Mouse (Mus musculus) MEL (cell line): ENCODE measurements around the gene Dnajc5g. TPM values are rescaled to one million over a fixed set of nuclear protein-coding genes. Genes with fewer than 3 reads are reported as not detected.

Experiments
- DNase-seq: peaks from one replicate; pipeline ENCODE4 v3.0.0; 2011; ENCODE audit warnings: low read depth, low spot score
- H3K27ac ChIP-seq: 2 replicates; pipeline ENCODE4 v1.5.1; 2012; ENCODE audit warnings: low read depth, mild to moderate bottlenecking, control low read depth, low read length, moderate library complexity; ENCODE audit not compliant: control insufficient read depth
- H3K27me3 ChIP-seq, 2 experiments: fragments of 150-350 bp in 1 of 2; sonication (generic) in 1 of 2; 2 replicates each; pipeline ENCODE4 v1.6.1; 2012; ENCODE audit warnings: low read length in 2 of 2, mild to moderate bottlenecking in 2 of 2, improper control_type of control experiment in 1 of 2, moderate library complexity in 1 of 2; ENCODE audit not compliant: insufficient read depth in 2 of 2, control insufficient read depth in 1 of 2
- H3K36me3 ChIP-seq, 2 experiments: 2 replicates each; pipeline ENCODE4 v1.6.1; 2012 to 2014; ENCODE audit warnings: low read length in 2 of 2, improper control_type of control experiment in 1 of 2, inconsistent platforms in 1 of 2, mild to moderate bottlenecking in 1 of 2; ENCODE audit not compliant: insufficient read depth in 2 of 2, control insufficient read depth in 1 of 2
- H3K4me1 ChIP-seq, 2 experiments: fragments of 150-350 bp in 1 of 2; sonication (generic) in 1 of 2; 2 replicates each; pipeline ENCODE4 v1.6.1; 2012; ENCODE audit warnings: low read length in 2 of 2, improper control_type of control experiment in 1 of 2, mild to moderate bottlenecking in 1 of 2; ENCODE audit not compliant: insufficient read depth in 2 of 2, control insufficient read depth in 1 of 2
- H3K4me3 ChIP-seq, 2 experiments: fragments of 150-350 bp in 1 of 2; sonication (generic) in 1 of 2; 2 replicates each; pipeline ENCODE4 v1.5.1; 2012; ENCODE audit warnings: low read depth in 2 of 2, low read length in 2 of 2, mild to moderate bottlenecking in 2 of 2, moderate library complexity in 2 of 2, control low read depth in 1 of 2, improper control_type of control experiment in 1 of 2; ENCODE audit not compliant: control insufficient read depth in 1 of 2, insufficient read depth in 1 of 2
- H3K79me2 ChIP-seq: 2 replicates; pipeline ENCODE4 v1.6.1; 2012; ENCODE audit warnings: mild to moderate bottlenecking, low read length, moderate library complexity; ENCODE audit not compliant: control insufficient read depth, poor library complexity, insufficient read depth
- H3K9ac ChIP-seq: 2 replicates; pipeline ENCODE4 v1.6.1; 2012; ENCODE audit warnings: low read depth, mild to moderate bottlenecking, control low read depth, low read length, moderate library complexity; ENCODE audit not compliant: control insufficient read depth, poor library complexity, severe bottlenecking
- H3K9me3 ChIP-seq: fragments of 150-350 bp; sonication (generic); replicated peaks from 2 replicates; pipeline ENCODE4 v1.6.1; 2012; ENCODE audit warnings: mild to moderate bottlenecking, low read length, improper control_type of control experiment, moderate library complexity; ENCODE audit not compliant: insufficient read depth
- CHD1 ChIP-seq: IDR thresholded peaks from 2 replicates; pipeline ENCODE4 v1.6.1; 2012; ENCODE audit warnings: low read depth, mild to moderate bottlenecking, inconsistent platforms, low read length, improper control_type of control experiment
- CHD2 ChIP-seq: IDR thresholded peaks from 2 replicates; pipeline ENCODE4 v1.6.1; 2011; ENCODE audit warnings: low read length, improper control_type of control experiment
- EP300 ChIP-seq, 2 experiments: IDR thresholded peaks; 2 replicates each; pipeline ENCODE4 v1.6.1; 2011; ENCODE audit warnings: improper control_type of control experiment in 2 of 2, low read length in 2 of 2, low read depth in 1 of 2, mild to moderate bottlenecking in 1 of 2
- GATA1 ChIP-seq: IDR thresholded peaks from 2 replicates; pipeline ENCODE4 v1.6.1; 2011; ENCODE audit warnings: low read depth, low read length, improper control_type of control experiment
- HCFC1 ChIP-seq: IDR thresholded peaks from 2 replicates; pipeline ENCODE4 v1.6.1; 2012; ENCODE audit warnings: low read depth, mild to moderate bottlenecking, inconsistent platforms, low read length, improper control_type of control experiment, moderate library complexity
- MAFK ChIP-seq: IDR thresholded peaks from 2 replicates; pipeline ENCODE4 v1.6.1; 2011; ENCODE audit warnings: low read depth, mild to moderate bottlenecking, low read length, improper control_type of control experiment, borderline replicate concordance
- MAZ ChIP-seq: IDR thresholded peaks from 2 replicates; pipeline ENCODE4 v1.6.1; 2012; ENCODE audit warnings: low read depth, mild to moderate bottlenecking, inconsistent platforms, low read length, improper control_type of control experiment
- MYB ChIP-seq: IDR thresholded peaks from 2 replicates; pipeline ENCODE4 v1.6.1; 2011; ENCODE audit warnings: mild to moderate bottlenecking, low read depth, low read length, improper control_type of control experiment
- NELFE ChIP-seq: IDR thresholded peaks from 2 replicates; pipeline ENCODE4 v1.6.1; 2011; ENCODE audit warnings: low read depth, low read length, improper control_type of control experiment
- NRF1 ChIP-seq: IDR thresholded peaks from 2 replicates; pipeline ENCODE4 v1.6.1; 2014; ENCODE audit warnings: low read depth, mild to moderate bottlenecking, inconsistent platforms, low read length, improper control_type of control experiment, moderate library complexity; ENCODE audit not compliant: poor library complexity, insufficient read depth, severe bottlenecking
- POLR2AphosphoS2 ChIP-seq: IDR thresholded peaks from 2 replicates; pipeline ENCODE4 v1.6.1; 2011; ENCODE audit warnings: low read length, improper control_type of control experiment
- POLR2AphosphoS5 ChIP-seq: IDR thresholded peaks from 2 replicates; pipeline ENCODE4 v1.6.1; 2012; ENCODE audit warnings: low read depth, borderline replicate concordance, mild to moderate bottlenecking, inconsistent platforms, low read length, moderate library complexity, mixed read lengths
- RCOR1 ChIP-seq: IDR thresholded peaks from 2 replicates; pipeline ENCODE4 v1.6.1; 2012; ENCODE audit warnings: low read depth, mild to moderate bottlenecking, inconsistent platforms, low read length, improper control_type of control experiment
- TBP ChIP-seq: IDR thresholded peaks from 2 replicates; pipeline ENCODE4 v1.8.0; 2011; ENCODE audit warnings: low read depth, low read length, improper control_type of control experiment
- TCF12 ChIP-seq: IDR thresholded peaks from 2 replicates; pipeline ENCODE4 v1.6.1; 2014; ENCODE audit warnings: low read depth, mild to moderate bottlenecking, inconsistent platforms, low read length, improper control_type of control experiment, moderate library complexity
- UBTF ChIP-seq: IDR thresholded peaks from 2 replicates; pipeline ENCODE4 v1.6.1; 2012; ENCODE audit warnings: low read depth, mild to moderate bottlenecking, inconsistent platforms, low read length, improper control_type of control experiment, moderate library complexity, borderline replicate concordance; ENCODE audit not compliant: insufficient read depth
- USF2 ChIP-seq, 2 experiments: IDR thresholded peaks; 2 replicates each; pipeline ENCODE4 v1.6.1; 2011 to 2012; ENCODE audit warnings: improper control_type of control experiment in 2 of 2, low read length in 2 of 2, borderline replicate concordance in 1 of 2, inconsistent platforms in 1 of 2, low read depth in 1 of 2, mild to moderate bottlenecking in 1 of 2; ENCODE audit not compliant: insufficient read depth in 1 of 2
- ZKSCAN1 ChIP-seq: IDR thresholded peaks from 2 replicates; pipeline ENCODE4 v1.6.1; 2012; ENCODE audit warnings: low read depth, mild to moderate bottlenecking, inconsistent platforms, low read length, improper control_type of control experiment, moderate library complexity
- polyA plus RNA-seq, 2 experiments: library from polyadenylated mRNA; stranded (reverse) in 1 of 2; unstranded in 1 of 2; fragments of >175 nt in 1 of 2; fragments of >200 nt in 1 of 2; gene quantifications; 2 replicates each; pipeline versions ENCODE4 v1.2.1 to v1.2.4; 2012; ENCODE audit warnings: low replicate concordance in 2 of 2, low read depth in 1 of 2; ENCODE audit not compliant: insufficient read length in 2 of 2, insufficient read depth in 1 of 2, missing spikeins in 1 of 2
- total RNA-seq: library from RNA; depleted of rRNA; stranded (reverse); fragments of 300-350 nt; gene quantifications from 2 replicates; pipeline ENCODE4 v1.2.3, GENCODE M21; 2012; rRNA removed

Dnajc5g gene
- total RNA-seq, result not detected in 2 replicates
- polyA plus RNA-seq, result not detected

DNA sequence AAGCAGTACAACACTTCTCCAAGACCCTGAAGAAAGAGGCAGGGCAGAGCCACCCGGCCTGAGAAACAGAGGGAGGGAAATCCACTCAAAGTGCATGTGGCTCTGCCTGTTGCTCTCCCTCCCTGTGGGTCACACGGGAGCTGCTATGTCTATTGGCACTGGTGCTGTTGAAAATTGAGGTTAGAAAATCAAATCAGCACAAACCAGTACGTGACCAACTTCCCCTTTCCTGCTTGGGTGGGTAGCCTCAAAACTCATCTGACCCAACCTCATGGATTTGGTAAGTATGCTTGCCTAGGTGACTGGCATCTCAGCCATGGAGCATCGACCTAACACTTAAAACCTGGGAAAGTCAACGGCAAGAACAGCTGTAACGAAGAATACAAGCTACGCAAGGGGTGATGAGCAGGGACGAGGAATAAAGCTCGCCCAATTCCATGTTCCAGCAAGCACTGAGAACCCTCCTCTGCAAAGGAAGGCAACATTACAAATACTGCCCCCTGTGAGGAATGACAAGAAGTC is at the start of gene Dnajc5g:
TSS of gene Dnajc5g (plus strand) at position 472 of the 522 bp plus-strand sequence.
- H3K36me3 ChIP-seq, result no peaks in the 10 kb centered on the region
- H3K27ac ChIP-seq, result no peak within 1 kb of the TSS
- peak; percentile 57 for DNase-seq
- H3K9ac ChIP-seq, result no peak within 1 kb of the TSS
- no peak within 1 kb of the TSS for H3K4me3 ChIP-seq
- peaks cover 8 to 10% of the 10 kb centered on the region in 2 experiments for H3K27me3 ChIP-seq
- TF ChIP-seq POLR2AphosphoS2 (no peak), CHD1 (no peak), EP300 (IDR thresholded peaks at IDR 0.05; ENCODE audit: low read depth in 1 of 2, low read length in 2 of 2) (0 out of 4 replicates have a peak, but pooled peaks of 1 of the 2 experiments have one; percentile 18), RCOR1 (peak; percentile 54; the same call in 1 of the 2 replicates)
- H3K79me2 ChIP-seq, result no peaks in the 10 kb centered on the region
- no peaks in the 10 kb centered on the region for H3K9me3 ChIP-seq
- H3K4me1 ChIP-seq, result no peaks in the 10 kb centered on the region

DNA sequence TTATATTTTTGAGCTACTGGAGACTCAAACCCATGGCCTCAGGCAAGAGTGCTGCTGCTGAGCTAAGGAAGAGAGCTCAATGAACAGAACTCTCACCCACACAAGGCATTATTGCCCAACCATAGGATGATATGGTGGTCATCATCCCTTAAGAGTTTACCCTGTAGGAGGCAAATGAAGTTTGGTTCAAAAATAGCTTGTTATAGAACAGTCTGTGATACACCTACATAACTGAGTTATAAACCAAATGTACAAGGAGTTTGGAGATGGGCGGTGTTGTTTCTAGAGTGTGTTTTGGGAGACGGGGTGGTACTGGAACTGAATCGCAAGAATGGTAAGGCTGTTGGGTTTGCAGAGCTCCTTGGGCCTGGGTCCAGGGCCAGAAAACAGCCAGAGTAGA is 36.3 kb upstream of the Dnajc5g start:
- Histone ChIP-seq H3K4me3 (no peak overlapping the region), H3K9me3 (no peaks in the 10 kb centered on the region), H3K79me2 (no peaks in the 10 kb centered on the region), H3K36me3 (peaks cover 0 to 27% of the 10 kb centered on the region in 2 experiments; a peak in 2 of 4 replicates), H3K27ac (no peak overlapping the region), H3K27me3 (no peaks in the 10 kb centered on the region), H3K4me1 (no peaks in the 10 kb centered on the region), H3K9ac (no peak overlapping the region)
- TF ChIP-seq UBTF, result no peak
- no peak for TF ChIP-seq TBP
- no peak for TF ChIP-seq MAFK
- TF ChIP-seq POLR2AphosphoS2, result no peak
- TF ChIP-seq NRF1, result no peak
- no peak for TF ChIP-seq MAZ
- no peak for TF ChIP-seq MYB
- TF ChIP-seq USF2 (IDR thresholded peaks at IDR 0.05; ENCODE audit: borderline replicate concordance in 1 of 2, insufficient read depth in 1 of 2, low read depth in 1 of 2, low read length in 2 of 2), result no peak
- no peak for TF ChIP-seq POLR2AphosphoS5
- no peak for TF ChIP-seq ZKSCAN1
- TF ChIP-seq HCFC1, result no peak
- no peak for TF ChIP-seq CHD2
- no peak for TF ChIP-seq NELFE
- no peak for TF ChIP-seq TCF12
- no peak for TF ChIP-seq GATA1
- DNase-seq, result no peak
